Mouse (Mus musculus) gastrocnemius, adult 8-10 months (tissue): ENCODE results near the gene Olfr465-ps1. TPM values are rescaled to one million over a fixed set of nuclear protein-coding genes. Genes with fewer than 3 reads are reported as not detected.

Experiments used
- DNase-seq, 2 experiments: peaks; one replicate each; pipeline ENCODE4 v3.0.0; 2022; ENCODE audit warnings: low spot score in 2 of 2
- total RNA-seq, 4 experiments: library from RNA; stranded (reverse); gene quantifications; 2 replicates each; pipeline ENCODE4 v1.2.4; 2022

The Olfr465-ps1 gene
- not detected for total RNA-seq

- no peak for DNase-seq
Measured at GRCm38 (mm10) chr13:65137789-65138188, at the start of gene Olfr465-ps1. Gene Olfr465-ps1 (plus strand): TSS chr13:65138089.

- no peak for DNase-seq
Measured at GRCm38 (mm10) chr13:65095923-65096322, 42.0 kb upstream of the Olfr465-ps1 start.

- DNase-seq: no peak
Measured at GRCm38 (mm10) chr13:65097018-65097417, 40.9 kb upstream of the Olfr465-ps1 start.

DNA sequence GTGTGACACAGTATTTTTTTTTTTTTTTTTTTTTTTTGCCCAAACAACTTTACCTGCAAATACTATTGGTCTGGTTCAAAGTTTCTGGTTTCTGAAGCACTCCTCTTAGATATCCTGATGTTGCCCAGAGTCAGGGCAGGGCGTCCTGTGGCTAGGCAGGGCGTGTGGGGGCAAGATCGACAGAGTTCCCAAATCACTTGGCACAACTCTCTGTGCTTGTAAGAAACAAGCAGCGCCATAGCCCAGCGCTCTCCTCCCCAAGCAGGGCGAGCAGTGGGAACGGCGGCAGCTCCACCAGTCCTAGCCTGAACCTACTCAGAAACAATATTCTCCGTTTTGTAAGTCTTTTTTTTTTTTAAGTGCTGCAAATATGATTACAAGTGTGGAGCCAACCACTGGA lies 37.2 kb upstream of the Olfr465-ps1 start:
- DNase-seq: no peak

DNA sequence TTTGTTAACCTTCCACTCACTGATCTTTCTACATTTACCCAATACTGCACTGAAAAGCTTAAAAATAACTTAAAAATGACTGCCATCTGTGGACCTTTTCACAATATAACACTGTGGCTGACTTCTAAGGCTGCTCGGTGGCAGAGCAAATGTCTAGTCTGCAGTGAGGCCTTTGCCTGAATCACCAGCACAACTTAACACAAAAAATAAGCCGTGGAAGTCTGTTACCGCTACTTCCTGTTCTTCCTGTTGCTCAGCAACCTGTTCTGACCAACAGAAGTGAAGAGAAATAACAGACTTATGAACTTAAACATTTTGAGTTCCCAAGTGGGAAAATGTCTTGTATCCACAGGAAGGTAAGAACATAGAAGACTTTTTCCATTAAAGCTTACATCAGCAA lies 36.7 kb upstream of the Olfr465-ps1 start:
- DNase-seq: no peak

DNA sequence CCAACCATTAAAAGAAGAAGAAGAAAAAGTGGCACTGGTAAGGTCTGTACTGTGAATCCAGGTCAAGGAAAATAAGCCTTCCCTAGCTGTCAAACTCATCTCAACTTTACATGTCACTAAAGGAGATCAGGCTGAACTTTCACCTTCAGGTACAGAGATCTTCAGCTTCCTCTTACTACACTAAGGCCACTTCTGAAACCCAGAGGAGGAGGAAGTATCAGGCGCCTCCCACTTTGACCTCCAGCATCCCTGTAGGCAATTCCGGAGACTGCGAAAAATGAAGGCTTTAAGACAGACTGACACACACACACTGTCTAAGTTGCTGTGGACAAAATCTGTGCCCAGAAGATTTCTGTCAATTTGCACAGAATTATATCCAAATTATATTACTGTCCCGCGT lies 25.9 kb upstream of the Olfr465-ps1 start:
- DNase-seq: no peak

DNA sequence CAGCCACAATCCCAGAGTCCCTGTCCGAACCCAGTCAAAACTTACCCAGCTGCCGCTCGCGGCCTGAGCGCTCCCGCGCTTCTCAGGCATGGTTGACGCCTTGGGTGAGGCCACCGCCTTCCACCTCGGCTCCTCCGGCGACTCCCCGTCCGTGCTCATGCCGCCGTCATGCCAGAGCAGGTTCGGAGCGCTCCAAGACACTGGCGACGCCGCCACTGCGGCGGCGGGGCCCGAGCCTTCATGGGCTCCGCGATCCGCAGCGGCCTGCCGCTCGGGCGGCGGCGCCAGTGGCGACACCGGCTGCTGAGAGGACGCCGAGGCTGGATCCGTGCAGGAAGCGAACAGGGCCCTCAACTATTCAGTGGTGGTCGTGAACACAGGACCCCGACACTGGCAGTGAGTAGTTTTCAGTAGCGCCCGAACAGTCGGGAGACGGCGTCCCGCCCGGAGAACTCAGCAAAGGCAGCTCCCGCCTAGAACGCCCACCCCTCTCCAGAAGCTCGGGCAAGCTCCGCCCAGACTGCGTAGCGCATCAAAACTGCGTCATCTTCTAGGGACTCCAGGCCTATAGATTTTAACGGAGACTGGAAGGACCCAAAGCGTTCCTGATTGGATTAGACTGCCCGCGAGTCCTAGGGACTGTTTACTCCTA lies 25.3 kb upstream of the Olfr465-ps1 start, which contains the start of gene Mfsd14b:
Gene Mfsd14b (minus strand): TSS at position 517 of the 652 bp plus-strand sequence.
- peak; percentile 62 to 69 for DNase-seq

DNA sequence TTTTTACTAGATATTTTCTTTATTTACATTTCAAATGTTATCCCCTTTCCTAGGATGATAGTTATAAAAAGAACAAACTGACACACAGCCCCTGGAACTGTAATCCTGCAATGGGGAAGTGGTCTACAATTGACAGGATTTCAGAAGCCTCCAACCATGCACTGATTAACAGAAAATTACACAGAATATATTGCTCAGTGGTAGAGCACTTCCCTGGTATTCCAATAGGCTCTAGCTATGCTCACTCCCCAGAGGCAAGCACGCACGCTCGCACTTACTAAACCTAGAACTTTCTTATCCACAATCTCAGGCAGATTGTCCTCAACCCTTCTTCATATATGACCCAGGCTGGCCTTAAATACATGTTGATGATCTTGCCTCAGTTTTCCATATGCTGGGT lies 24.6 kb upstream of the Olfr465-ps1 start:
- DNase-seq: no peak

- DNase-seq: no peak
Measured at GRCm38 (mm10) chr13:65120984-65121383, 16.9 kb upstream of the Olfr465-ps1 start.

DNA sequence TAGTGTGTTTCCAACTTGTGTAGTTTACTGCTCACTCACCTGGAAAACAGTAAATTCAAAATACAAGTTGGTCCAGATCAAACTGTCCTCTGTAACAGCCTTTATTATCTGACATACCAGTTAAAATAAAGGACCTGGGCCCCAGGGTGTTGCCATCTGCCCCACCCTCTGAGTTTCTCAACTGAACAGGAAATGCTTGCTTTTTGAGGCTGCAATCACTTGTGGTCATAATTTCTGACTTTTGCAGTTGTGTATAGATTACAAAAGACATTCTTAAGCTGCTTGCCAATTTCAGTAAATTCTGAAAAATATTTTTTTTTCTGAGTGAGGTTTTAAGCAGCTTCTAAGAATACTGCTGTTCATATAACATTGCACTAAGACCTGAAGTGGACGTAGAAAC lies 15.8 kb upstream of the Olfr465-ps1 start:
- no peak for DNase-seq

- DNase-seq: no peak
Measured at GRCm38 (mm10) chr13:65127063-65127847, 10.6 kb upstream of the Olfr465-ps1 start.

- no peak for DNase-seq
Measured at GRCm38 (mm10) chr13:65149940-65150339, 12.1 kb downstream of the Olfr465-ps1 start, which contains the start of gene Olfr466. Gene Olfr466 (plus strand): TSS chr13:65150240.

DNA sequence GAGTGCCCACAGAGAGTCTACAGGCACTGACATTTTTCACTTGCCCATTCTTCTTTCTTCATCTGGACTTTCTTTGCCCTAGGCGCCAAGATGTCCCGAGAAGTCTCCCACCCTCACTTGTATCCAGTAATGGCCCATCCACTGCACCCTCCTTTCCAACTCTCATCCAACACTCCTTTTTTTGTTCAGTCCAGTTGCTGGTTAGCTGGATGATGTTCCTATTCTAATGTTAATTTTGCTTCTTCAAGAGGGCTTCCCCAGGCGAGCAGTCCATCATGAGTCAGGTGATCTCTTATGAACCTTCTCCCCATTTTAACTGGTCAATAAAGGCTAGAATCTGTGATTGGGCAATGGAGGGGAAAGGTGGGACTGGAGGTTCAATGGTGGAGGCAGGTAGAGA lies 36.2 kb downstream of the Olfr465-ps1 start:
- no peak for DNase-seq

DNA sequence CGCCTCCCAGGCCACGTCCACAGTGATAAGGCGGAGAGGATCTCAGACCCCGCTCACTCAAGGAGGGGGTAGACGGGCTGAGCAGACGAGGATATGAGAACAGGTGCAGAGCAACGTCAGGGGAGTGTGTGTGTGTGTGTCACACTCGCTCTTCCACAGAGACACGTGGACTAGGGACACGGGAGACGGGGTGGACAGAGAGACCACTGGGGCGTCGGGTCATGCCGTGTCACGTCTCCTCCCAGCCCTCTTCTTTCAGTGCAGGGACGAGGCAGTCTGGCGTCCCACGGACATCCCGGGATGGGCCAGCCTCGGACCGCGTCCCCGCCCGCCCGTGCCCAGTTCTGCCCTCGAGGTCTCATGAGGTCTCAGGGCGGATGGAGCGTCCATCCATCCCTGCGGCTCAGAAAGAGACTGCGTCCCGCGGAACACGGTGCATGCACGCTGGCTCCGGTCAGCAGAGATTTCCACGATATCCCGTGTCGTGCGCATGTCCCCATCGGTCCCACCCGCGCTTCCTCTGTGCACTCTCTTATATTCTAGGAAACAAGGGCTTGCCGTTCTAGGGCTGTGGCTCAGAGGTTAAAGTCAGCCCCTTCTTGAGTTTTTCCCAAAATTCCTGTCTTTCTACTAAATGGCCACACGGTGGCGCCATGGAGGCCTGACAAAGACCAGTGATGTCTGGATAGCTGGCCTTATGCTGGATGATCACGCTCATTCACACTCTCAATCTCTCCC lies 38.0 kb downstream of the Olfr465-ps1 start:
- DNase-seq: no peak

- DNase-seq: no peak
Measured at GRCm38 (mm10) chr13:65176472-65177091, 38.7 kb downstream of the Olfr465-ps1 start.

Other genes with a start within 250 kb of the Olfr465-ps1 start
- under 1 TPM in 1 of 4 experiments, not detected in 3; 0.05 TPM for gene Cntnap3, start 234.1 kb upstream of the Olfr465-ps1 start, total RNA-seq
- gene Spata31, start 220.7 kb upstream of the Olfr465-ps1 start, total RNA-seq: not detected
- not detected for gene Spata31d1c, start 105.0 kb upstream of the Olfr465-ps1 start, total RNA-seq
- not detected for gene Prss47, start 85.3 kb upstream of the Olfr465-ps1 start, total RNA-seq
- 1 to 10 TPM; 6.2 to 7.8 (median 6.6) TPM for gene Mfsd14b, start 25.1 kb upstream of the Olfr465-ps1 start, total RNA-seq
- gene Olfr466, start 12.2 kb downstream of the Olfr465-ps1 start, total RNA-seq: not detected
- gene Nlrp4f, start 67.9 kb downstream of the Olfr465-ps1 start, total RNA-seq: not detected
- not detected for gene Gm10775, start 121.5 kb downstream of the Olfr465-ps1 start, total RNA-seq
- 10 to 100 TPM in 3 of 4 experiments, 1 to 10 TPM in 1; 9.9 to 12.9 (median 11.1) TPM for gene Zfp369, start 140.7 kb downstream of the Olfr465-ps1 start, total RNA-seq